Mouse (Mus musculus) heart, postnatal 0 days (tissue): ENCODE measurements around the gene Mrps6. TPM values are rescaled to one million over a fixed set of nuclear protein-coding genes. Genes with fewer than 3 reads are reported as not detected.

ENCODE experiments used
- ATAC-seq: fragments of 200-750 bp; cut with Nextera tagmentation; 2 replicates; pipeline ENCODE4 v1.8.0; 2017; ENCODE audit warnings: low read depth, moderate number of reproducible peaks, moderate library complexity; ENCODE audit not compliant: insufficient read depth
- DNase-seq: peaks from one replicate; pipeline ENCODE4 v3.0.0-alpha.2; 2016; ENCODE audit warnings: low spot score
- H3K27ac ChIP-seq: fragments of 300-500 bp; sonication (generic); 2 replicates; pipeline ENCODE4 v1.5.1; 2014; ENCODE audit warnings: low read depth, mild to moderate bottlenecking
- H3K27me3 ChIP-seq: fragments of 300-500 bp; sonication (generic); 2 replicates; pipeline ENCODE4 v1.6.1; 2014; ENCODE audit warnings: low read length, mixed read lengths; ENCODE audit not compliant: control insufficient read depth, insufficient read depth
- H3K36me3 ChIP-seq: fragments of 300-500 bp; sonication (generic); replicated peaks from 2 replicates; pipeline ENCODE4 v1.6.1; 2014; ENCODE audit warnings: low read length, mixed read lengths; ENCODE audit not compliant: control insufficient read depth, insufficient read depth
- H3K4me1 ChIP-seq: fragments of 300-500 bp; sonication (generic); 2 replicates; pipeline ENCODE4 v1.6.1; 2014; ENCODE audit warnings: antibody characterized with exemption; ENCODE audit not compliant: control insufficient read depth, insufficient read depth
- H3K4me2 ChIP-seq: fragments of 300-500 bp; sonication (generic); 2 replicates; pipeline ENCODE4 v1.6.1; 2014; ENCODE audit warnings: low read depth, mild to moderate bottlenecking, low read length, moderate library complexity
- H3K4me3 ChIP-seq: fragments of 300-500 bp; sonication (generic); 2 replicates; pipeline ENCODE4 v1.5.1; 2014; ENCODE audit warnings: low read depth, low read length
- H3K9ac ChIP-seq: fragments of 300-500 bp; sonication (generic); replicated peaks from 2 replicates; pipeline ENCODE4 v1.6.1; 2014; ENCODE audit warnings: low read depth, low read length, mixed read lengths
- H3K9me3 ChIP-seq: fragments of 300-500 bp; sonication (generic); replicated peaks from 2 replicates; pipeline ENCODE4 v1.6.1; 2016; ENCODE audit warnings: low read length; ENCODE audit not compliant: control insufficient read depth
- CTCF ChIP-seq: IDR thresholded peaks from 2 replicates; pipeline ENCODE4 v1.5.1; 2016; ENCODE audit warnings: antibody characterized with exemption, control low read depth, low read depth
- EP300 ChIP-seq: IDR thresholded peaks from 2 replicates; pipeline ENCODE4 v1.6.1; 2016; ENCODE audit warnings: antibody characterized with exemption, low read depth
- WGBS: fragments of 180-500 bp; shearing (Covaris S2); extraction: QIAGEN DNeasy Blood & Tissue Kit; methylation state at CpG from one replicate; pipeline ENCODE4 v1.1.7; 2014; 5-methylcytosine and 5-hydroxymethylcytosine counted together
- polyA plus RNA-seq: library from polyadenylated mRNA; unstranded; fragments of >200 nt; fragmentation: Nextera tagmentation; extraction: Ambion mirVana; gene quantifications from 2 replicates; pipeline ENCODE4 v1.2.1, GENCODE M21; 2015
- total RNA-seq: library from RNA; depleted of rRNA; stranded (reverse); fragments of >200 nt; gene quantifications from 2 replicates; pipeline ENCODE4 v1.2.3, GENCODE M21; 2014; ENCODE audit warnings: low replicate concordance; rRNA removed

Mrps6 gene
- total and polyA plus RNA-seq, 2 experiments from 2014 or later: 43.7 to 115 TPM

GRCm38 (mm10) chr16:92148367-92148728, 90.3 kb downstream of the Mrps6 start:
- Histone ChIP-seq H3K36me3 (no peaks in the 10 kb centered on the region), H3K4me1 (no peaks in the 10 kb centered on the region), H3K27me3 (no peaks in the 10 kb centered on the region), H3K4me2 (no peak overlapping the region), H3K9me3 (no peaks in the 10 kb centered on the region), H3K27ac (no peak overlapping the region), H3K9ac (no peak overlapping the region), H3K4me3 (no peak overlapping the region)
- no peak for ATAC-seq
- TF ChIP-seq CTCF (no peak), EP300 (no peak)
- DNase-seq: no peak
- 80% methylated on average over 2 of the region's 2 CpGs for WGBS

- H3K4me1 ChIP-seq: no peaks in the 10 kb centered on the region
- no peak overlapping the region for H3K9ac ChIP-seq
- no peak overlapping the region for H3K27ac ChIP-seq
- no peaks in the 10 kb centered on the region for H3K27me3 ChIP-seq
- WGBS: 48% methylated on average over 4 of the region's 4 CpGs
- no peak overlapping the region for H3K4me3 ChIP-seq
- no peaks in the 10 kb centered on the region for H3K9me3 ChIP-seq
- H3K36me3 ChIP-seq: no peaks in the 10 kb centered on the region
- no peak for TF ChIP-seq CTCF
- no peak overlapping the region for H3K4me2 ChIP-seq
- no peak for ATAC-seq
- no peak for DNase-seq
Measured at GRCm38 (mm10) chr16:92150975-92151374, 92.9 kb downstream of the Mrps6 start.

DNA sequence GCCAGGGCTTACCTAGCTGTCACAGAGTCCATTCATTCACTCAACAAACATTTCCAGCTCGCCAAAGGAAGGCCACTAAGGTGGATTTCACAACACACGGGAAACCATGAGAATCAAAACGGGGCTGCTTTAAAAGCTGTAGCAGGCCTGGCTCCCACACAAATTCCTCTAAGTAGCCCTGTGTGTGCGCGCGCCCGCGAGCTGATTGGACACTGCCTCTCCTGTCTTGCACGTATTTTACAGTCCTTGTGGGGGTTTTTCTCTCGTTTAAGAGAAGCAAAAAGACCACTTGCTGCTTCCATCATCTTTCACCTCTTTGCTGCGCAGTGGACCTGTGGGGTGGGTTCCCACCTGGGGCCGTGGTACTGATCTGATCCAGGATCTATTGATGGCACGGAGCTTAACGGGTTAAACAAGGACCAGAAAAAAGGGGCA, 100.0 kb downstream of the Mrps6 start:
- Histone ChIP-seq H3K36me3 (no peaks in the 10 kb centered on the region), H3K27ac (peak overlapping the region; percentile 74), H3K9ac (peak overlapping the region; percentile 43), H3K9me3 (no peaks in the 10 kb centered on the region), H3K4me2 (peak overlapping the region; percentile 85), H3K27me3 (no peaks in the 10 kb centered on the region), H3K4me1 (0 out of 2 replicates have a peak, but pooled peaks cover 2% of the 10 kb centered on the region), H3K4me3 (peak overlapping the region; percentile 47)
- DNase-seq (peak; percentile 62), ATAC-seq (peak; percentile 74)
- TF ChIP-seq CTCF (no peak), EP300 (no peak)
- 5% methylated on average over 14 of the region's 14 CpGs for WGBS

GRCm38 (mm10) chr16:92158461-92159091, 100.5 kb downstream of the Mrps6 start:
- WGBS: 4% methylated on average over 29 of the region's 30 CpGs
- H3K36me3 ChIP-seq: no peaks in the 10 kb centered on the region
- H3K27me3 ChIP-seq: no peaks in the 10 kb centered on the region
- H3K4me1 ChIP-seq: 0 out of 2 replicates have a peak, but pooled peaks cover 2% of the 10 kb centered on the region
- H3K4me3 ChIP-seq: peak overlapping the region; percentile 47
- peak overlapping the region; percentile 74 for H3K27ac ChIP-seq
- peak; percentile 72 for DNase-seq
- H3K4me2 ChIP-seq: peak overlapping the region; percentile 85
- TF ChIP-seq EP300: no peak
- TF ChIP-seq CTCF: no peak
- peak; percentile 97 for ATAC-seq
- H3K9me3 ChIP-seq: no peaks in the 10 kb centered on the region
- H3K9ac ChIP-seq: peak overlapping the region; percentile 43

- Histone ChIP-seq H3K27me3 (no peaks in the 10 kb centered on the region), H3K4me1 (0 out of 2 replicates have a peak, but pooled peaks cover 2% of the 10 kb centered on the region)
Measured at GRCm38 (mm10) chr16:92159114-92159513, 101.0 kb downstream of the Mrps6 start.

More at GRCm38 (mm10) chr16:92159114-92159513, 101.0 kb downstream of the Mrps6 start:
- peak overlapping the region; percentile 74 for H3K27ac ChIP-seq
- peak overlapping the region; percentile 43 for H3K9ac ChIP-seq
- DNase-seq (no peak), ATAC-seq (no peak)
- peak overlapping the region; percentile 85 for H3K4me2 ChIP-seq
- TF ChIP-seq EP300 (no peak), CTCF (no peak)
- no peaks in the 10 kb centered on the region for H3K36me3 ChIP-seq
- H3K9me3 ChIP-seq: no peaks in the 10 kb centered on the region
- H3K4me3 ChIP-seq: peak overlapping the region; percentile 47
- WGBS: 28% methylated on average over 6 of the region's 6 CpGs

Other genes with a start within 250 kb of the Mrps6 start
- not detected in 2 replicates for gene Gm49711, start within 50 bp of the Mrps6 start, total RNA-seq
- gene Gm49711, start within 50 bp of the Mrps6 start, polyA plus RNA-seq: 0.20 TPM in 1 of 2 replicates, not detected in the other
- gene Slc5a3, start 52 bp downstream of the Mrps6 start, total RNA-seq: 4.2 and 13.9 TPM in 2 replicates
- 1.5 TPM in 2 replicates for gene Slc5a3, start 52 bp downstream of the Mrps6 start, polyA plus RNA-seq
- 1.6 and 3.7 TPM in 2 replicates for gene Kcne2, start 234.1 kb downstream of the Mrps6 start, total RNA-seq
- 1.5 and 1.8 TPM in 2 replicates for gene Kcne2, start 234.1 kb downstream of the Mrps6 start, polyA plus RNA-seq
- 12.3 and 17.5 TPM in 2 replicates for gene Smim11, start 243.0 kb downstream of the Mrps6 start, total RNA-seq
- 165 and 187 TPM in 2 replicates for gene Smim11, start 243.0 kb downstream of the Mrps6 start, polyA plus RNA-seq